Mouse (Mus musculus): ENCODE measurements around the gene Sardh.
A peak's percentile ranks its signal among the peaks of the same experiment; 100 is the strongest.

Gene Sardh

DNA sequence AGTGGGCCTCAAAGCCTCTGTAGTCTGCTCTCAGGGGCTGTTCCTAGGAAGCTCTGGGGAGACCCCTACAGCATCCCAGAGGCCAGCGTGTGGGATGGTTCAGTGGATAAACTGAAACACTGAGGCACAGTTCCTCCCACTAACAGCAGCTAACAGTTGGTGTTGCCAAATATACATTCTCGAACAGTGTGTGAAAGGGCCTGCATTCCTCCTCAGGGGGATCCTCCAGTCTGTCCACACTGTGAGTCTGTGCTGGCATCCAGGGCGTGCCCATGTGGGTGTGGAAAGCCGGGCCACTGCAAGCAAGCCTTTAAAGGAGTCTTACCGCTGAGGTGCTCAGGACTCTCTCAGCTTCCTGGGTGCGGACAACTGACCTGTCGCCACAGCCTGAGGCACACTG is 21.6 kb downstream of the Sardh start:
- no peak for DNase-seq (ENCODE audit: low spot score)

DNA sequence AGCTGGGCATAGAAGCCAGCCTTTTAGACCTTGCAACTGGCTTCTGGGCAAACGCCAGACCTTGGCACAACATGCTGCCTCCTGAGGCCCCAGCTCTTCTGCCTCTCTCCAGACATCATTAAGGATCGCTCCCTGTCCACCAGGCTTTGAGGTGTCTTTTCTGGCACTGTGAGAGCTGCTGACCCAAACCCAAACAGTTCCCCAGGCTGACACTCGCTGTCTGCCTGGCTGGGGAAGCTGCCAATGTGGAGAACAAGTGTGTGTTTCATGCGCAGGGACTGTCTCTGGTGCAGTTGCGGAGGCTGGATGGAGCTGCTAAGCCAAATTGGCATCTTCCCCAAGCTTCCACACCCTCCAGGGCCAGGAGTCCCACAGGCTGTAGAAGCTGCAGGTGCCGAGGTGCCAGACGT is 25.1 kb downstream of the Sardh start:
- DNase-seq (ENCODE audit: low spot score): no peak

DNA sequence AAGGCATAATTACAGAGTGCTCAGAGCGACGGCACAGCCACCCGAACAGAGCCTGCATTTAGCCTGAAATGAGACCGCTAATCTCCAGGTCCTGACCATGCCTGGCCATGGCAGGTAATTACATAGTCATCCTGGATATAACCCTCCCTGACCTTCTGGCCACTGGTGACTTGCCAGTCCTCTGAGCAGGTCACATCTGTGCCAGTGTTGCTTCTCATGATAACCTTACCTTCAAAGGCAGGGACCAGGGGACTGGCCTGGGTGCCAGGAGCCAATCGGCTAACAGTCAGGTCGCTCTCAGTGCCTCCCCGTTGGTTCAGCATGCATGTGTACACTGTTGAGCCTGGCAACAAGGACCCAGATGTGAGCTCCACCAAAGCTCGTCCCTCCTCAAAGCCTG is 29.6 kb downstream of the Sardh start:
- DNase-seq (ENCODE audit: low spot score): no peak

- no peak for DNase-seq (ENCODE audit: low spot score)
These were observed 30.0 kb downstream of the Sardh start for GRCm38 (mm10) chr2:27218121-27218544.

DNA sequence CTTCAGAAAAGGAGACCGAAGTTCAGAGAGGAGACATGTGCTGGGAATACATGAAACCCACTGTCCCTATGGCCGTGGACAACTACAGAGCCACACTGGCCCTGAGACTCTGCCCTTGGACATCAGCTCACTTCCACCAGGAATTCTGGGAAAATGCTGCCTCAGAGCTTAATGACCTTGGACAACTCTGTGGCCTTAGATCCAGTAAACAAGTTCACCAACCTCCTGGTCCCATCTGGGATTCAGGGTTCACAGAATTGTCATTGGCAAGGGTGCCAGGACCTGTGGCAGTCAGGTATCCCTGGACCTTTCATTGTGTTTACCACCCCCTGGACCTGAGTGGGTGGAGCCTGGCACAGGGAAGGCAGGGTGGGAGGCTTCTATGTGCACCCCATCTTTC is 32.6 kb downstream of the Sardh start:
- no peak for DNase-seq (ENCODE audit: low spot score)

DNA sequence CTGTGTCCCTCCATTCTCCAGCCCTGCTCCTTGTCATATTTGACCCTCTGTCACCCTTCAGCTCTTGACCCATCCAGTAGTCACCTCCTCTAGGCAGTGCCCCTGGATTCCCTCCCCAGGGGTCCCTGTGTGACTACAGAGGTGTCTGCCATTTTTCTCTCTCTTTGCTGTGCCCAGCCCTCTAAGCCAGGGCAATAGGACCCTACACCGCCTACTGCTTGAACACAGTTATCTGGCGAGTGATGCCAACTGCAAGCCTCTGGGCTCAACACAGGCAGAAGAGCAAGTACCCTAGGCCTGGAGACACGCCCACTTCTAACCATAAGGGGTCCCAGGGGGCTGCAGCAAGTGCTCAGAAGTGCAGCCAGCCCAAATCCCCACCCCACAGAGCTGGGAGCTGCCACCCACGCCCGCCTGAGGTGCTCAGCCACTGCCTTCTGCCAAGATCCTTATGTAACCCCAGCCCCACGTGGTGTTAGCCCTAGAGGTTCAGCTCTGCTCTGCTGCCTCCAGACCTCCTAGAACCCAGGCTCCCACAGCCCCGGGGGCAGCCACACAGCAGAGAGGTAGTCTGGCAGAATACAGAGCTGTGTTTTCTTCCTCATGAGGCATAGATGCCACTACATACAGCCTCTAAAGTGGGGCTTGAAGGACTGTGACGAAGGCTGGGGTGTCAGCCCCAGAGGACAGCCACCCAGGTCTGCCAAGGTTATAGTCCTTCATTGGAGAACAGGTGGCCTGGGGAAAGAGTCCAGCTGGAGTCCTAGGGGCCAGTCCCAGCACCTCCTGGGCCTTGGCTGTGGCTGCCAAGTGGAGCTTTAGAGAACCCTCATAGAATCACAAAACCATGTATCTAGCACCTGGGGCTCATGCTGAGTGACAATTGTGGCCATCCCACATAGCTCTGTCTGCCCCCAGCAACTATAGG is 35.9 kb downstream of the Sardh start:
- no peak for DNase-seq (ENCODE audit: low spot score)

DNA sequence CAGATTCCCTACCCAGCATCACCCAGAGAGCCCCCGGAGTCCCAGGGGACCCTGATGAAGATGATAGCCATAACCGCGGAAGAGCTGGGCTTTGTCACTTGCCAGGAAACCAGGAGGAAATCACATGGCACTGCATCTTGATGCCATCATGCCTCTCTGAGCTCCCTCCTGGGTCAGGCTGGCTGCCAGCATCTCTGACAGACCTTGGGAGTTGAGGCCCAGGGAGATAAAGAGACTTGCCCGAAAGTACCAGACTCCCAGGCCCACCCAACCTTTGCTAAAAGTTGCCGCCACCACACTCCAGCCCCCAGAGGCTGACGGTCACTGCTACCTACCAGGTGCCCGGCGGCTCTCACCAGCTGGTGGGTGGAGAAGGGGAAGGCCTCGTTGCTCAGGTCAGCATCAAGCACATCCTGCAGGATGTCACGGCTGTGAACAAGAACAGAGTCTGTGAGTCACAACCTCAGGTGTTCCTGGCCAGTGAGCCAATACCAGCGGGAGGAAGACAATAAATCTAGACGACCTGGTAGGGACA is 37.4 kb downstream of the Sardh start:
- no peak for DNase-seq (ENCODE audit: low spot score)

GRCm38 (mm10) chr2:27210255-27210654 is 37.9 kb downstream of the Sardh start:
- DNase-seq (ENCODE audit: low spot score): peak; percentile 43

- DNase-seq (ENCODE audit: low spot score): no peak
These were observed 38.3 kb downstream of the Sardh start for GRCm38 (mm10) chr2:27209816-27210215.

DNA sequence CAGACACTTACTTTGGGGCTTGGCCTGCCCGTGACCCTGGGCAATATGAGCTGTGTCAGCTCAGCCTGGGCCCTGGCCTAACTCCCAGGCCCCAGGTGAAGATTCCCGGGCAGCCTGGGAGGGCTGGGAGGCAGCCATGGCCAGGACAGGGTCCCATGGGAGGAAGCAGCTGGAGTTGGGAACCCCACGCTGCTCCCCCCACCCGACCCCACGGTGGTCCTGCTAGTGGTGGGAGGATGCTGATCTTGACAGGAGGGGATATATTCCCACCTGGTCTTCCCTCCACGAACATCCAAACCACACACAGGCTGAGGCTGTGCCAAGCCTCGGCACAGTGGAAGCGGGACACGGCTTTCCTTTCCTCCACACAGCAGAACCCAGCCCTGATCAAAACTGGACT is 38.8 kb downstream of the Sardh start:
- no peak for DNase-seq (ENCODE audit: low spot score)

DNA sequence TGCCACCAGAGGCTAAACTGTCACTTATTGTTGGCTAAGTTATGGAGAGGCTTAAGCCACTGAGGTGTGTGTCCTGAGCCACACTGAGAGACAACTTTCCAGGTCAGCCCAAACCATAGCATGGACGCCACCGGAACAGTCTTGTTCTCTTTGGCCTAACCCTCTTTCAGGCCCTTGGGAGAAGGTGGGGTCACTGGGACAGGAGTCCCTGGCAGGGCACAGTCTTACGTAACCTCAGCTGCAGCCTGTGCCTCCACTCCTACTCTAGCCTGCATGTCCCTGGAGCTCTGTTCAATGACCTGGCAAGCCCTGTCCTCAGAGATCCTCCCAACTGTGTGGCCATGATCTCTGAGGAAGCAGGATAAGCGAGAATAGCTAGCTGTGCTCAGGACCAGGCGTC is 41.0 kb downstream of the Sardh start:
- no peak for DNase-seq (ENCODE audit: low spot score)

GRCm38 (mm10) chr2:27206128-27206797 is 41.9 kb downstream of the Sardh start:
- peak; percentile 31 for DNase-seq (ENCODE audit: low spot score)

GRCm38 (mm10) chr2:27205666-27206065 is 42.5 kb downstream of the Sardh start:
- DNase-seq (ENCODE audit: low spot score): no peak

GRCm38 (mm10) chr2:27200586-27200985 is 47.6 kb downstream of the Sardh start:
- no peak for DNase-seq (ENCODE audit: low spot score)

DNA sequence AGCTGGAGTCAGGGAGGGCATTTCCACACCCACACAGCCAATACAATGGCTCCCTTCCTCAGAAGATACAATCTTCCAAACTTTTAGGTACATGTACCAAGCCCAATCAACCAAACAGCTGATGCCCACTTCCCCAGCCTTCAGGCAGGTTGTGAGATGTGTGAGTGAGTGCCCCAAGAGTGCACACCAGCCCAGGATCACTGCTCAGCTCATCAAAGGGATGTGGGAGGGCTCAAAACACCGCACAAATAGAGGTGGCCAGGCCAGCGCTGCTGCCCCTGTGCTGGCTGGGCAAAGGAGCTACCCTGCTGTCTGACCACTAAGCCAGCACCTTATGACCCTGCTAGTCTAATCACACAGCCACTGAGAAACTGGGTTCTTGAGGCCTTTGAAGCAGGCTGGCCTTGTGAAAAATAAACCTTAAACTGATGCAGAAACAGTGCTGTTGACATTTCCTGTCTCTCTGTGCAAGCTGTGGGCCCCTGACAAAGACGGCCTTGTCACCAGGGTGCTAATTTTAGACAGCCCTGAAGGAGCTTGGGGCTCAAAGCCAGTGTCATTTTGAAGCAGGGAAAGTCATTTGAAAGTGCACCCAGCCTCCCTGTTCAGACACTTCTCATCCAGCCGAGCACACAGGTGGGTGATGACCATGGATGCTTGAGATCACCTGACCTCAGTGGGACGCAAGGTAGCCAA is 49.4 kb downstream of the Sardh start:
- DNase-seq (ENCODE audit: low spot score): no peak

DNA sequence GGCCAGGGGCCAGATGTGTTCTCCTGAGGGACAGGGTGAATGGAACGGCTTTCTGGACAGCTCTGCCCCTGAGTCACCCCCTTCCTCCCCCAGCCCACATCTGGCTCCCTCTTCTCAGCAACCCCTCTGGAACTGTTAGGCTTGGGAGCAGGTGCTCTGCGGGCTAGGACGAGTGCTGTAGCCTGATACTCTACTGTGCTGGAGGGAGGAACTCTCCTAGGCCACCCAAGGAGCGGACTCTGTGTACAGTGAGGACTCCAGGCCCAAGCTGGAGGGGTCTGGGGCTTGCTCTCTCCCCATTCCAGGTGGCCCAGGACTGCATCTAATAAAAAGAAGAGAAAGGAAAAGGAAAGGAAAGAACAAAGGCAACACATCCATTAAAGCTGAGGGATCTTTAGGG is 58.1 kb downstream of the Sardh start:
- DNase-seq (ENCODE audit: low spot score): no peak

- no peak for DNase-seq (ENCODE audit: low spot score)
These were observed 60.6 kb downstream of the Sardh start for GRCm38 (mm10) chr2:27187531-27187930.

DNA sequence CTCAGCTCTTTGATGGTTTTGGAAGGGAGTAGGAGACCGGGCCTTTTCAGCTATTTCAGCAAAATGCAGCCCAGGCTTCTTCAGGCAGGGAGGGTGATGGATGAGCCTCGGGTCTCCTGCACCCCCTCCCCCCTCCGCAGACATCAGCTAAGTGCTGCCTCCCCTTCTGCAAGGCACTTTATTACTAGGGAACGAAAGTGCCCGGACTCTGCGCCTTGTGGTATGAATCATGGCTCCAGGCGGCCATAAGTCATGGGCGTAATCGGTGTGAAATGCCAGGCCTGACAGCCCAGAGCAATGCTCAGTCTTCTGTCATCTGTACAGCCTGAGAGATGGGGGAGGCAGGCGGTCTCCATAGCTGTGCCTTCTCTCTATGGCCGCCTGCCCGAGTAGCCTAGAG is 64.4 kb downstream of the Sardh start:
- DNase-seq (ENCODE audit: low spot score): no peak

DNA sequence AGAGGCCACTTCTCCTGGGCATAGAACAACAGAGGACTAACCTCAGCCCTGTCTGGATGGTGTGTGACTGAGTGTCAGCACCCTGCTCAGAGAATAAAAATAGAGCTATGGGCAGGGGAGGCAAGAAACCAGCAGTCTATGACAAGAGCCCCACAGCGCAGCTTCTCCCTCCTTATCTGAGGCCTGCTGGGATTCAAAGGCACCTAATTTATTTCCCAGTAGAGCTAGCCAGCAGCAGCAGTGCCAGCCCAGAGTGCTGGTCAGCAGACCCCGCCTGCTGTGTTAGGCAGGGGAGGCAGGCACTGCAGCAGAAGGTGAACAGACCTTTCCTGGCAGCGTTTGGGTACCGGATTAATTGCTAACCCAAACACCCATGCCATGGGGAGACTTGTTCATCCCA is 66.2 kb downstream of the Sardh start:
- no peak for DNase-seq (ENCODE audit: low spot score)

- DNase-seq (ENCODE audit: low spot score): no peak
These were observed 69.0 kb downstream of the Sardh start for GRCm38 (mm10) chr2:27179101-27179500.

- no peak for DNase-seq (ENCODE audit: low spot score)
These were observed 72.4 kb downstream of the Sardh start for GRCm38 (mm10) chr2:27175696-27176267.

GRCm38 (mm10) chr2:27174242-27174641 is 73.9 kb downstream of the Sardh start:
- no peak for DNase-seq (ENCODE audit: low spot score)

Data from urinary bladder, postnatal 25 days (tissue).